Comparison of ENCODE assay signal across 25 mouse cellular contexts in genomic region chr7:5008229-5008628, GRCm38 (mm10). TPM values are rescaled to one million over a fixed set of nuclear protein-coding genes. Genes with fewer than 3 reads are reported as not detected.
DNase-seq lines count a peak whose midpoint lies in the region; ATAC-seq and TF ChIP-seq lines count a peak whose summit lies in the region.
"Had no signal": no experiment of that assay in that cellular context is flagged by ENCODE, and none has a peak within 500 bp of the region (broad histone marks: within the 10 kb centered on the region; RNA-seq: fewer than 3 reads in every experiment).

No protein-coding gene starts in this region.

- no peak for ATAC-seq in forebrain, postnatal 0 days
- ATAC-seq in forebrain, embryonic 11.5 days (replicated peaks; ENCODE audit: low FRiP score): no peak; the same call in 1 of the 2 replicates
- no peak for ATAC-seq in liver, postnatal 0 days
- no peak for ATAC-seq in liver, embryonic 12.5 days
- ATAC-seq in embryonic facial prominence, embryonic 13.5 days (ENCODE audit: insufficient number of reproducible peaks, insufficient read depth, low FRiP score, low TSS enrichment, low read depth): 0 out of 2 replicates have a peak, but pooled peaks have one; percentile 26
- ATAC-seq: activated CD4-positive, CD25-positive, alpha-beta regulatory T cell, adult 4 months; CD4-positive, CD25-positive, alpha-beta regulatory T cell, adult 4 months; inflammation-experienced regulatory T-cells, adult 6 months had no signal

- DNase-seq in forebrain, postnatal 0 days: no peak
- DNase-seq in forebrain, embryonic 11.5 days (ENCODE audit: low spot score): no peak
- DNase-seq in liver, postnatal 0 days: no peak
- no peak for DNase-seq in urinary bladder, postnatal 14 days (ENCODE audit: low spot score)
- DNase-seq in right cerebral cortex, postnatal 36 days (ENCODE audit: low spot score in 2 of 2): no peak
- DNase-seq: adrenal gland, postnatal 10 days; cerebellum, adult 9-11 months; gastrocnemius, postnatal 14 days; kidney, adult 9 months; kidney, postnatal 4 days; spleen, adult 18-20 months had no signal

- no peaks in the 10 kb centered on the region for H3K4me1 ChIP-seq in forebrain, postnatal 0 days (ENCODE audit: insufficient read depth)
- H3K4me1 ChIP-seq in forebrain, embryonic 11.5 days (replicated peaks; ENCODE audit: control insufficient read depth, insufficient read depth, low read length): peaks cover 2% of the 10 kb centered on the region; the same call in 1 of the 2 replicates
- H3K4me1 ChIP-seq in liver, postnatal 0 days (ENCODE audit: insufficient read depth): peaks cover 5% of the 10 kb centered on the region
- H3K4me1 ChIP-seq in liver, embryonic 12.5 days: peaks cover 8% of the 10 kb centered on the region
- H3K4me1 ChIP-seq in ES-Bruce4 (ENCODE audit: control insufficient read depth, insufficient read depth, low read length): peaks cover 6% of the 10 kb centered on the region
- H3K4me1 ChIP-seq in embryonic facial prominence, embryonic 13.5 days: peaks cover 2% of the 10 kb centered on the region; the same call in 1 of the 2 replicates
- H3K4me1 ChIP-seq: limb, embryonic 12.5 days had no signal

- WGBS in forebrain, postnatal 0 days: 97% methylated on average over 26 of the region's 26 CpGs
- 97% methylated on average over 26 of the region's 26 CpGs for WGBS in forebrain, embryonic 11.5 days
- 93% methylated on average over 26 of the region's 26 CpGs for WGBS in liver, postnatal 0 days (ENCODE audit: insufficient replicate concordance)
- 90% methylated on average over 26 of the region's 26 CpGs for WGBS in liver, embryonic 12.5 days (ENCODE audit: insufficient replicate concordance)
- 97% methylated on average over 26 of the region's 26 CpGs for WGBS in embryonic facial prominence, embryonic 13.5 days

- H3K27me3 ChIP-seq in forebrain, postnatal 0 days (ENCODE audit: insufficient read depth, low read length): no peaks in the 10 kb centered on the region
- H3K27me3 ChIP-seq in forebrain, embryonic 11.5 days (ENCODE audit: control insufficient read depth, insufficient read depth, low read length): no peaks in the 10 kb centered on the region
- H3K27me3 ChIP-seq in liver, postnatal 0 days (ENCODE audit: insufficient read depth, low read length): no peaks in the 10 kb centered on the region
- H3K27me3 ChIP-seq in liver, embryonic 12.5 days (replicated peaks): peaks cover 5% of the 10 kb centered on the region; the same call in 1 of the 2 replicates
- no peaks in the 10 kb centered on the region for H3K27me3 ChIP-seq in ES-Bruce4 (ENCODE audit: control insufficient read depth, insufficient read depth, low read length, poor library complexity, severe bottlenecking)
- H3K27me3 ChIP-seq in embryonic facial prominence, embryonic 13.5 days: no peaks in the 10 kb centered on the region
- H3K27me3 ChIP-seq: limb, embryonic 12.5 days; liver, embryonic 15.5 days; megakaryocyte, embryonic 14.5 days had no signal

- H3K9ac ChIP-seq in forebrain, postnatal 0 days: no peak overlapping the region
- H3K9ac ChIP-seq in forebrain, embryonic 11.5 days (ENCODE audit: low read length): no peak overlapping the region
- no peak overlapping the region for H3K9ac ChIP-seq in liver, postnatal 0 days (replicated peaks)
- H3K9ac ChIP-seq in liver, embryonic 12.5 days: no peak overlapping the region
- H3K9ac ChIP-seq in ES-Bruce4 (ENCODE audit: low read depth, poor library complexity, severe bottlenecking): peak overlapping the region; percentile 35
- no peak overlapping the region for H3K9ac ChIP-seq in embryonic facial prominence, embryonic 13.5 days
- H3K9ac ChIP-seq: limb, embryonic 12.5 days; liver, embryonic 15.5 days had no signal

- no peak overlapping the region for H3K4me3 ChIP-seq in forebrain, postnatal 0 days (ENCODE audit: low read depth, low read length)
- H3K4me3 ChIP-seq in forebrain, embryonic 11.5 days (ENCODE audit: low read depth, low read length): no peak overlapping the region
- no peak overlapping the region for H3K4me3 ChIP-seq in liver, postnatal 0 days (ENCODE audit: low read depth, low read length)
- H3K4me3 ChIP-seq in liver, embryonic 12.5 days: no peak overlapping the region
- H3K4me3 ChIP-seq in ES-Bruce4 (ENCODE audit: low read depth, low read length): peak overlapping the region; percentile 56
- H3K4me3 ChIP-seq in embryonic facial prominence, embryonic 13.5 days: no peak overlapping the region
- H3K4me3 ChIP-seq: forebrain, embryonic 10.5 days; limb, embryonic 12.5 days; liver, embryonic 15.5 days; megakaryocyte, embryonic 14.5 days; myocyte had no signal

- no peak for TF ChIP-seq EP300 in liver, postnatal 0 days (IDR thresholded peaks at IDR 0.05; ENCODE audit: low read depth)
- TF ChIP-seq EP300 in ES-Bruce4 (IDR thresholded peaks at IDR 0.05; ENCODE audit: insufficient read depth, low read depth, low read length): no peak

- no peak overlapping the region for H3K4me2 ChIP-seq in forebrain, postnatal 0 days (ENCODE audit: low read depth)
- H3K4me2 ChIP-seq in forebrain, embryonic 11.5 days (ENCODE audit: low read depth, low read length, severe bottlenecking): no peak overlapping the region
- H3K4me2 ChIP-seq in liver, postnatal 0 days (ENCODE audit: low read depth, low read length): no peak overlapping the region
- no peak overlapping the region for H3K4me2 ChIP-seq in liver, embryonic 12.5 days
- no peak overlapping the region for H3K4me2 ChIP-seq in embryonic facial prominence, embryonic 13.5 days
- H3K4me2 ChIP-seq: limb, embryonic 12.5 days; liver, embryonic 15.5 days had no signal

- H3K9me3 ChIP-seq in forebrain, postnatal 0 days (ENCODE audit: low read length): no peaks in the 10 kb centered on the region
- H3K9me3 ChIP-seq in forebrain, embryonic 11.5 days (ENCODE audit: control insufficient read depth, low read length): no peaks in the 10 kb centered on the region
- no peaks in the 10 kb centered on the region for H3K9me3 ChIP-seq in liver, postnatal 0 days (ENCODE audit: low read length)
- H3K9me3 ChIP-seq in liver, embryonic 12.5 days (replicated peaks): peaks cover 7% of the 10 kb centered on the region; the same call in 1 of the 2 replicates
- H3K9me3 ChIP-seq in ES-Bruce4 (replicated peaks; ENCODE audit: control insufficient read depth, insufficient read depth, low read length, poor library complexity, severe bottlenecking): no peaks in the 10 kb centered on the region
- H3K9me3 ChIP-seq in embryonic facial prominence, embryonic 13.5 days: 0 out of 2 replicates have a peak, but pooled peaks cover 6% of the 10 kb centered on the region
- H3K9me3 ChIP-seq: liver, embryonic 15.5 days had no signal

- H3K27ac ChIP-seq in forebrain, postnatal 0 days (ENCODE audit: low read depth, low read length): no peak overlapping the region
- H3K27ac ChIP-seq in forebrain, embryonic 11.5 days (ENCODE audit: low read depth, low read length): no peak overlapping the region
- H3K27ac ChIP-seq in liver, postnatal 0 days (ENCODE audit: low read depth): no peak overlapping the region
- no peak overlapping the region; the same call in 1 of the 2 replicates for H3K27ac ChIP-seq in liver, embryonic 12.5 days
- H3K27ac ChIP-seq in ES-Bruce4 (ENCODE audit: insufficient read depth, low read length): no peak overlapping the region
- no peak overlapping the region for H3K27ac ChIP-seq in embryonic facial prominence, embryonic 13.5 days
- H3K27ac ChIP-seq: forebrain, embryonic 10.5 days; limb, embryonic 12.5 days; liver, embryonic 15.5 days had no signal

- peaks cover 57% of the 10 kb centered on the region for H3K36me3 ChIP-seq in forebrain, postnatal 0 days (ENCODE audit: insufficient read depth)
- H3K36me3 ChIP-seq in forebrain, embryonic 11.5 days (ENCODE audit: control insufficient read depth, insufficient read depth, low read length): peaks cover 40% of the 10 kb centered on the region
- H3K36me3 ChIP-seq in liver, postnatal 0 days (replicated peaks; ENCODE audit: insufficient read depth, low read length): peaks cover 58% of the 10 kb centered on the region
- peaks cover 71% of the 10 kb centered on the region for H3K36me3 ChIP-seq in liver, embryonic 12.5 days
- H3K36me3 ChIP-seq in ES-Bruce4 (ENCODE audit: control insufficient read depth, insufficient read depth, low read length, poor library complexity, severe bottlenecking): peaks cover 32% of the 10 kb centered on the region
- peaks cover 70% of the 10 kb centered on the region for H3K36me3 ChIP-seq in embryonic facial prominence, embryonic 13.5 days

- peak; percentile 19; the same call in 1 of the 2 replicates for TF ChIP-seq CTCF in forebrain, postnatal 0 days (IDR thresholded peaks at IDR 0.05; ENCODE audit: low read depth)
- TF ChIP-seq CTCF in liver, postnatal 0 days (IDR thresholded peaks at IDR 0.05; ENCODE audit: low read depth): 0 out of 2 replicates have a peak, but pooled peaks have one; percentile 9
- peak; percentile 88 for TF ChIP-seq CTCF in ES-Bruce4 (IDR thresholded peaks at IDR 0.05; ENCODE audit: low read depth, low read length)

- no peak for TF ChIP-seq POLR2A in ES-Bruce4 (IDR thresholded peaks at IDR 0.05; ENCODE audit: insufficient read depth, low read length)

RNA-seq across cellular contexts. Expression of gene Zfp524, which starts 6.0 kb away (rescaled TPM):
- total RNA-seq in forebrain, postnatal 0 days (2014; rRNA removed): 4.6 and 6.4 TPM in 2 replicates
- polyA plus RNA-seq in forebrain, postnatal 0 days (2015; fragmentation: Nextera tagmentation; extraction: Ambion mirVana): 5.0 and 5.3 TPM in 2 replicates
- polyA plus RNA-seq in forebrain, embryonic 11.5 days (2014; fragmentation: Nextera tagmentation; extraction: Ambion mirVana): 9.5 and 11.1 TPM in 2 replicates
- polyA plus RNA-seq in liver, postnatal 0 days (2015; fragmentation: Nextera tagmentation; extraction: Ambion mirVana): 9.1 and 10.4 TPM in 2 replicates
- 11.5 and 11.7 TPM in 2 replicates for polyA plus RNA-seq in liver, embryonic 12.5 days (2016; fragmentation: Nextera tagmentation; extraction: Ambion mirVana)
- polyA plus RNA-seq in ES-Bruce4 (2011; ENCODE audit: insufficient read depth, insufficient read length, low read depth, missing spikeins): 2.5 and 4.7 TPM in 2 replicates
- 10.3 and 12.0 TPM in 2 replicates for polyA plus RNA-seq in embryonic facial prominence, embryonic 13.5 days (2015; fragmentation: Nextera tagmentation; extraction: Ambion mirVana)

RNA-seq across cellular contexts. Expression of gene Fiz1, which starts 6.3 kb away (rescaled TPM):
- 30.0 and 33.9 TPM in 2 replicates for total RNA-seq in forebrain, postnatal 0 days (2014; rRNA removed)
- polyA plus RNA-seq in forebrain, postnatal 0 days (2015; fragmentation: Nextera tagmentation; extraction: Ambion mirVana): 26.9 and 28.6 TPM in 2 replicates
- 67.0 and 68.3 TPM in 2 replicates for polyA plus RNA-seq in forebrain, embryonic 11.5 days (2014; fragmentation: Nextera tagmentation; extraction: Ambion mirVana)
- polyA plus RNA-seq in liver, postnatal 0 days (2015; fragmentation: Nextera tagmentation; extraction: Ambion mirVana): 9.6 and 10.1 TPM in 2 replicates
- 29.4 TPM in 2 replicates for polyA plus RNA-seq in liver, embryonic 12.5 days (2016; fragmentation: Nextera tagmentation; extraction: Ambion mirVana)
- 43.2 and 57.0 TPM in 2 replicates for polyA plus RNA-seq in ES-Bruce4 (2011; ENCODE audit: insufficient read depth, insufficient read length, low read depth, missing spikeins)
- polyA plus RNA-seq in embryonic facial prominence, embryonic 13.5 days (2015; fragmentation: Nextera tagmentation; extraction: Ambion mirVana): 45.7 and 47.9 TPM in 2 replicates

RNA-seq across cellular contexts. Expression of gene Gm44973, which starts 7.1 kb away (rescaled TPM):
- total RNA-seq in forebrain, postnatal 0 days (2014; rRNA removed): not detected in 2 replicates
- polyA plus RNA-seq in forebrain, postnatal 0 days (2015; fragmentation: Nextera tagmentation; extraction: Ambion mirVana): 3.1 TPM in 2 replicates
- 0.23 and 1.9 TPM in 2 replicates for polyA plus RNA-seq in forebrain, embryonic 11.5 days (2014; fragmentation: Nextera tagmentation; extraction: Ambion mirVana)
- polyA plus RNA-seq in liver, postnatal 0 days (2015; fragmentation: Nextera tagmentation; extraction: Ambion mirVana): 1.8 and 2.1 TPM in 2 replicates
- polyA plus RNA-seq in liver, embryonic 12.5 days (2016; fragmentation: Nextera tagmentation; extraction: Ambion mirVana): 0.62 and 1.0 TPM in 2 replicates
- polyA plus RNA-seq in ES-Bruce4 (2011; ENCODE audit: insufficient read depth, insufficient read length, low read depth, missing spikeins): not detected in 2 replicates
- 1.2 TPM in 1 of 2 replicates, not detected in the other for polyA plus RNA-seq in embryonic facial prominence, embryonic 13.5 days (2015; fragmentation: Nextera tagmentation; extraction: Ambion mirVana)
- total RNA-seq: adrenal gland, postnatal 10 days; gastrocnemius, postnatal 14 days; heart, adult 8-10 months; hematopoietic stem cell, adult 5-6 weeks; layer of hippocampus, postnatal 10 days had no signal
- polyA plus RNA-seq: limb, embryonic 12.5 days; myocyte had no signal

RNA-seq across cellular contexts. Expression of gene Zfp865, which starts 11.9 kb away (rescaled TPM):
- 27.3 and 33.3 TPM in 2 replicates for total RNA-seq in forebrain, postnatal 0 days (2014; rRNA removed)
- 5.6 and 5.8 TPM in 2 replicates for polyA plus RNA-seq in forebrain, postnatal 0 days (2015; fragmentation: Nextera tagmentation; extraction: Ambion mirVana)
- polyA plus RNA-seq in forebrain, embryonic 11.5 days (2014; fragmentation: Nextera tagmentation; extraction: Ambion mirVana): 6.7 and 7.3 TPM in 2 replicates
- polyA plus RNA-seq in liver, postnatal 0 days (2015; fragmentation: Nextera tagmentation; extraction: Ambion mirVana): 1.2 and 1.3 TPM in 2 replicates
- polyA plus RNA-seq in liver, embryonic 12.5 days (2016; fragmentation: Nextera tagmentation; extraction: Ambion mirVana): 2.6 and 2.7 TPM in 2 replicates
- 23.0 and 24.7 TPM in 2 replicates for polyA plus RNA-seq in ES-Bruce4 (2011; ENCODE audit: insufficient read depth, insufficient read length, low read depth, missing spikeins)
- polyA plus RNA-seq in embryonic facial prominence, embryonic 13.5 days (2015; fragmentation: Nextera tagmentation; extraction: Ambion mirVana): 7.7 and 7.9 TPM in 2 replicates

RNA-seq across cellular contexts. Expression of gene Ccdc106, which starts 12.1 kb away (rescaled TPM):
- 70.7 and 104 TPM in 2 replicates for total RNA-seq in forebrain, postnatal 0 days (2014; rRNA removed)
- polyA plus RNA-seq in forebrain, postnatal 0 days (2015; fragmentation: Nextera tagmentation; extraction: Ambion mirVana): 69.7 and 79.8 TPM in 2 replicates
- polyA plus RNA-seq in forebrain, embryonic 11.5 days (2014; fragmentation: Nextera tagmentation; extraction: Ambion mirVana): 7.2 and 7.8 TPM in 2 replicates
- 0.12 TPM in 1 of 2 replicates, not detected in the other for polyA plus RNA-seq in liver, postnatal 0 days (2015; fragmentation: Nextera tagmentation; extraction: Ambion mirVana)
- 2.2 and 2.4 TPM in 2 replicates for polyA plus RNA-seq in liver, embryonic 12.5 days (2016; fragmentation: Nextera tagmentation; extraction: Ambion mirVana)
- polyA plus RNA-seq in ES-Bruce4 (2011; ENCODE audit: insufficient read depth, insufficient read length, low read depth, missing spikeins): 5.6 and 5.7 TPM in 2 replicates
- 46.1 and 55.4 TPM in 2 replicates for polyA plus RNA-seq in embryonic facial prominence, embryonic 13.5 days (2015; fragmentation: Nextera tagmentation; extraction: Ambion mirVana)
- total RNA-seq: hematopoietic stem cell, adult 5-6 weeks had no signal
- polyA plus RNA-seq: inflammation-experienced regulatory T-cells, adult 6 months had no signal

Comparison
In these comparisons a context has a peak if more than half of its experiments do, and no peak if none do; other contexts are left out.
1. CTCF ChIP-seq: peak in every context shown above with its lines; median percentile 88 in ES-Bruce4; 19 in forebrain, postnatal 0 days; 9 in liver, postnatal 0 days.